1 mouse cellular context compared by ENCODE assay signal in genomic region chr3:32529303-32529898, GRCm38 (mm10).
TF ChIP-seq lines count a peak whose summit lies in the region.

Gene Mfn1, plus strand, starts transcription at chr3:32529465.

TF ChIP-seq in CH12.LX, 34 proteins besides CTCF, POLR2A, EP300 and RAD21 (continued from another document):
- TF ChIP-seq MAFK (IDR thresholded peaks at IDR 0.05; ENCODE audit: insufficient replicate concordance, low read length) (no peak), RCOR1 (conservative IDR thresholded peaks at IDR 0.05; ENCODE audit: low read depth, low read length) (no peak), CHD1 (IDR thresholded peaks at IDR 0.05; ENCODE audit: low read depth, low read length) (no peak), POLR2AphosphoS2 (IDR thresholded peaks at IDR 0.05; ENCODE audit: low read depth, low read length) (no peak), TBP (conservative IDR thresholded peaks at IDR 0.05; ENCODE audit: low read depth, low read length) (peak; percentile 91), NELFE (IDR thresholded peaks at IDR 0.05; ENCODE audit: low read depth, low read length) (peak; percentile 56), USF1 (IDR thresholded peaks at IDR 0.05; ENCODE audit: low read depth, low read length) (no peak), MAZ (IDR thresholded peaks at IDR 0.05; ENCODE audit: low read depth, low read length) (peak; percentile 69; the same call in 1 of the 2 replicates), ELF1 (IDR thresholded peaks at IDR 0.05; ENCODE audit: low read depth, low read length) (peak; percentile 76), ZMIZ1 (IDR thresholded peaks at IDR 0.05; ENCODE audit: low read depth, low read length) (no peak), GABPA (IDR thresholded peaks at IDR 0.05; ENCODE audit: insufficient replicate concordance, low read depth, low read length) (no peak), TCF12 (IDR thresholded peaks at IDR 0.05; ENCODE audit: low read depth, low read length) (peak; percentile 52; the same call in 1 of the 2 replicates)
